Mouse (Mus musculus) Patski (cell line): ENCODE results near the gene Endov. TPM values are rescaled to one million over a fixed set of nuclear protein-coding genes. Genes with fewer than 3 reads are reported as not detected.

Experiments used
- ATAC-seq: fragments of 100-300 bp; one replicate; pipeline ENCODE4 v1.8.0; 2021
- CTCF ChIA-PET: fragments of 350-600 bp; sonication (Branson Sonifier 250); formaldehyde crosslinking; loops from one replicate; lab custom pipeline; 2022; ENCODE audit warnings: inconsistent platforms; lab: Charles Lee
- POLR2A ChIA-PET: fragments of 350-600 bp; sonication (Branson Sonifier 250); formaldehyde crosslinking; loops from one replicate; lab custom pipeline; 2022; ENCODE audit warnings: antibody characterized with exemption, inconsistent platforms; lab: Charles Lee
- DNase-seq: peaks from one replicate; pipeline ENCODE4 v3.0.0-alpha.2; 2011; ENCODE audit warnings: low read depth, low spot score
- H3K27me3 ChIP-seq: fragments of 371-371 bp; one replicate; pipeline ENCODE4 v1.5.1; 2021
- CTCF ChIP-seq: fragments of 100-300 bp; IDR thresholded peaks from one replicate; pipeline ENCODE4 v1.5.1; 2021
- in situ Hi-C: fragments of 300-500 bp; cut with MboI; formaldehyde crosslinking; loops from 3 replicates; pipeline ENCODE4 v1.11.1; 2018; ENCODE audit warnings: low pct_unique_long_range_greater_than_20kb, mixed read lengths
- polyA plus RNA-seq: library from polyadenylated mRNA; unstranded; gene quantifications from one replicate; pipeline ENCODE4 v1.2.3, GENCODE M21; 2021

Gene Endov
- polyA plus RNA-seq, 1 experiment from 2014 or later: 19.6 TPM

- no peak for TF ChIP-seq CTCF
- DNase-seq (no peak), ATAC-seq (no peak)
- in situ Hi-C loops: no loop called here
- ChIA-PET POLR2A (no interaction called here), CTCF (interaction anchor here (0.7 to 1.3 kb wide), 2 partner anchors 11 kb away, joined by 3 to 4 read pairs; no protein-coding TSS in a partner anchor)
- H3K27me3 ChIP-seq: peaks cover 70% of the 10 kb centered on the region
Observed at GRCm38 (mm10) chr11:119545741-119546495, 54.8 kb downstream of the Endov start.

- peaks cover 63% of the 10 kb centered on the region for H3K27me3 ChIP-seq
- DNase-seq (no peak), ATAC-seq (no peak)
- ChIA-PET CTCF (no interaction called here), POLR2A (no interaction called here)
- TF ChIP-seq CTCF: no peak
- in situ Hi-C loops: no loop called here
Observed at GRCm38 (mm10) chr11:119546496-119547182, 55.5 kb downstream of the Endov start.

- ChIA-PET POLR2A (no interaction called here), CTCF (no interaction called here)
- H3K27me3 ChIP-seq: peaks cover 57% of the 10 kb centered on the region
- in situ Hi-C loops: no loop called here
- ATAC-seq (no peak), DNase-seq (no peak)
- no peak for TF ChIP-seq CTCF
Observed at GRCm38 (mm10) chr11:119547183-119547921, 56.2 kb downstream of the Endov start, which contains the start of gene Nptx1. Nptx1 (minus strand) TSS chr11:119547753.

GRCm38 (mm10) chr11:119547951-119548591, 56.9 kb downstream of the Endov start:
- CTCF ChIA-PET: no interaction called here
- TF ChIP-seq CTCF: no peak
- ATAC-seq (no peak), DNase-seq (no peak)
- POLR2A ChIA-PET: no interaction called here
- peaks cover 56% of the 10 kb centered on the region for H3K27me3 ChIP-seq
- in situ Hi-C loops: no loop called here

- no peak for DNase-seq
- peaks cover 48% of the 10 kb centered on the region for H3K27me3 ChIP-seq
- CTCF ChIA-PET: no interaction called here
- POLR2A ChIA-PET: no interaction called here
- no peak for ATAC-seq
- no peak for TF ChIP-seq CTCF
- in situ Hi-C loops: no loop called here
Observed at GRCm38 (mm10) chr11:119548741-119549370, 57.7 kb downstream of the Endov start.

GRCm38 (mm10) chr11:119549371-119549811, 58.2 kb downstream of the Endov start:
- CTCF ChIA-PET: no interaction called here
- in situ Hi-C loops: no loop called here
- H3K27me3 ChIP-seq: peaks cover 45% of the 10 kb centered on the region
- no peak for DNase-seq
- no peak for TF ChIP-seq CTCF
- POLR2A ChIA-PET: no interaction called here
- no peak for ATAC-seq

GRCm38 (mm10) chr11:119550546-119551335, 59.6 kb downstream of the Endov start:
- H3K27me3 ChIP-seq: peaks cover 34% of the 10 kb centered on the region
- DNase-seq: no peak
- CTCF ChIA-PET: no interaction called here

GRCm38 (mm10) chr11:119551468-119551867, 60.3 kb downstream of the Endov start:
- H3K27me3 ChIP-seq: peaks cover 27% of the 10 kb centered on the region
- ChIA-PET CTCF (no interaction called here), POLR2A (no interaction called here)
- TF ChIP-seq CTCF: no peak
- DNase-seq (no peak), ATAC-seq (no peak)
- in situ Hi-C loops: no loop called here

More at GRCm38 (mm10) chr11:119550546-119551335, 59.6 kb downstream of the Endov start:
- ATAC-seq: no peak
- in situ Hi-C loops: no loop called here
- TF ChIP-seq CTCF: no peak
- POLR2A ChIA-PET: no interaction called here

GRCm38 (mm10) chr11:119552301-119552700, 61.2 kb downstream of the Endov start:
- CTCF ChIA-PET: no interaction called here
- H3K27me3 ChIP-seq: peaks cover 19% of the 10 kb centered on the region
- TF ChIP-seq CTCF: no peak

More at GRCm38 (mm10) chr11:119552301-119552700, 61.2 kb downstream of the Endov start:
- in situ Hi-C loops: no loop called here
- POLR2A ChIA-PET: no interaction called here
- DNase-seq (no peak), ATAC-seq (no peak)
